Mouse (Mus musculus) cerebellum, postnatal 25 days (tissue): ENCODE measurements around the gene Eid3.
A peak's percentile ranks its signal among the peaks of the same experiment; 100 is the strongest.

ENCODE experiments used
- DNase-seq, 2 experiments: peaks; one replicate each; pipeline ENCODE4 v3.0.0; 2021; ENCODE audit warnings: mixed read lengths in 2 of 2

Gene Eid3

DNA sequence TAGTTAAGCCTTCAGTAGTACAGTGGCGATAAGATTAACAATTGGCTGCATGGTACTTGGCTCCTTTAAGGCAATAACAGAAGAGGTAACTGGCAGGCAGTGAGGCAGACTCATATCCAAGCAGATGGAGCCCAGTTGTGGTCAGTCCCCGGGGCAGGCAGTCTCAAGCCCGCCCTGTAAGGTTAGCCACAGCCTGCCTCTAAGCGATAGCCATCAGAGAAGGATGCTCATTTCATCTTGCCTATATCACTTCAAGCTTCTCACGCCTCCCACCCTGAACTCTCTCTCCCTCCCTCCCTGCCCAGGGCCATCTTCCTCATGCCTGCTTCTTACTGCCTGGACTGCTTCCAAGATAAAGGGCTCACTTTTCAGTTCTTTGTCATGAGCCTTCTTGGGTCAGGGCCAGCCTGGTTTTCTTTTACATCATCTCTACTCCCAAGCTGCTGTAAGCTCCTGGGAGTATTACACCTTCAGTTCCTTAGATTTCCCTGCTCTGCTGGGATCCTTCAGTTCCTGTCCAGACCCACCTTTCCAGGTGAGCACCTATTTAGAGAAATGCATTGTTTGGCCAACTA, 3.2 kb upstream of the Eid3 start:
- no peak for DNase-seq

DNA sequence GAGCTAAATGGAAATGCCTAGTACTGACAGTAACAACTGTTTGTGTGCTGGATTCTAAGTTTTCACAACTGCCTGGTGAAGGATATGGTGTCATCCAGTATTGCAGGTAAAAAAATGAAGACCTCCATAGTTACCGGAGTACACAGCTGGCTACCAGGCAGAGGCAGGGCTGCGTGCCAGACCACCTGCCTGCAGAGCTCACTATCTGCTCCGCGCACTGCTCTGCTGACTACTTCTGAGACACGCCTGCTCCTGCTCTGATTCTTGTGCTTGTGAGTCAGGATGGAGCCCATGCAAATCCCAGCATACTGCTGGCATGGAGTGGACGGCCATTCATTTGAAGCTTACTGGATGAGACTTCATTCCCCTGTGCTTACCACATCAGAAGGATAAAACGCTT, 2.6 kb upstream of the Eid3 start:
- DNase-seq: peak in 1 of 2 experiments; percentile 28

DNA sequence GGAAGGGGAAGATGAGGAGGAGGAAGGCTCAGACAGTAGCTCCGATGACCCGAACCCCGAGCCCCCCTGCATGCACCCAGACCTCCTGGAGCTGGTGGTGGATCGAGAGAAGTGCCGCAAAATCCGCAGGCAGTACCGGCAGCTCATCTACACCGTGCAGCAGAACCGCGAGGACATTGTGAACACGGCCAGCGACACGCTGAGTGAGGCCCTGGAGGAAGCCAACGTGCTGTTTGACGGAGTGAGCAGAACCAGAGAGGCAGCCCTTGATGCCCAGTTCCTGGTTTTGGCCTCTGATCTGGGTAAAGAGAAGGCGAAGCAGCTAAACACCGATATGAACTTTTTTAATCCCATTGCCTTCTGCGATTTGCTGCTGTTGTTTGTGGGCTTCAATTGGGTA, 406 bp downstream of the Eid3 start:
- DNase-seq: peak; percentile 29 to 44

DNA sequence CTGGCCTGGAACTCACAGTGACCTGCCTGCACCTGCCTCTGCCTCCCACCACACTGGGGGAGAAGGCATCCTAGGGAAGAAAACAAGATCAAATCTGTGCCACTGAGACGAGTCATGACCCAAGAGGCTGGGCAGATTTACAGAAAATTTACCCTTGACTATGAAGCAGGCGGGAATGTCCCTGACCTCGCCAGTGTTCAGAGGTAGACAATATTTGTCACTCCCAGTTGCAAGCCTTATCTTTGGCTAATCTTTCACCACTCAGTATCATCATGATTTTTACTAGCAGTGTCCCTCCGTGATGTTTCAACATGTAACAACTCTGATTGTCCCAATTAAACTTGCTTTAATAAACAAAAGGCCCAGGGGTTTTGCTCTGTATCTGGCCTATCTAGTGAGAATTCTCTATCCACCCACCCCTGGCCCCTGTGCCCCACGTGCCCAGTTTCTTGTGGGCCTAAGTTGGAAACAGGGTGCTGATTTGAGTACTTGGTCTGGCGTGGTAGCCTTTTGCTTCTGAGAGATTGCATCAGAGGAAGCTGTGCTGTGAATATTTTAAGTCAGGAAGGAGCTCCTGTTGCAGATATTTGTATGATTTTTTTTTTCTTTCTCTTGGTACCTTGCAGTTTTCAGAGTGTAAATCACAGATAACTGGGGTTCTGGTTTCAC, 2.1 kb downstream of the Eid3 start:
- no peak for DNase-seq

DNA sequence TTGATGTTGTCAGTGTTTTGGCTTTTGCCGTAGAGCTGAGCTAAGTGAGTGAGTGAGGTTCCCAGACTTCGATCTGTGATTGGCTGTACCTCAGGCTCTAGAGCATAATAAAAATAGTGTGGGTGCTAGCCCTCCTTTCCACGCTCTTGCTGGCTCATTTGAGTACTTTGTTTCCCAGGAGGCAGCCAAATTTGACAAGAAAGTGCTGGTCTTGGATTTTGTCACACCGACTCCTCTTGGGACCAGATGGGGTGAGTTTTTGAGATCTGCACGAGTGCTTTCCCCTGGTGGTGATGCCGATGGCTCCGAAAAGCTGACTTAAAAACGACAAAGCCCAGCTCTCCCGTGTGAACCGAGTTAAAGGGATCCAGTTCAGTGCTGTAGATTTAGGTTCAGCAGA, 9.0 kb downstream of the Eid3 start:
- no peak for DNase-seq

DNA sequence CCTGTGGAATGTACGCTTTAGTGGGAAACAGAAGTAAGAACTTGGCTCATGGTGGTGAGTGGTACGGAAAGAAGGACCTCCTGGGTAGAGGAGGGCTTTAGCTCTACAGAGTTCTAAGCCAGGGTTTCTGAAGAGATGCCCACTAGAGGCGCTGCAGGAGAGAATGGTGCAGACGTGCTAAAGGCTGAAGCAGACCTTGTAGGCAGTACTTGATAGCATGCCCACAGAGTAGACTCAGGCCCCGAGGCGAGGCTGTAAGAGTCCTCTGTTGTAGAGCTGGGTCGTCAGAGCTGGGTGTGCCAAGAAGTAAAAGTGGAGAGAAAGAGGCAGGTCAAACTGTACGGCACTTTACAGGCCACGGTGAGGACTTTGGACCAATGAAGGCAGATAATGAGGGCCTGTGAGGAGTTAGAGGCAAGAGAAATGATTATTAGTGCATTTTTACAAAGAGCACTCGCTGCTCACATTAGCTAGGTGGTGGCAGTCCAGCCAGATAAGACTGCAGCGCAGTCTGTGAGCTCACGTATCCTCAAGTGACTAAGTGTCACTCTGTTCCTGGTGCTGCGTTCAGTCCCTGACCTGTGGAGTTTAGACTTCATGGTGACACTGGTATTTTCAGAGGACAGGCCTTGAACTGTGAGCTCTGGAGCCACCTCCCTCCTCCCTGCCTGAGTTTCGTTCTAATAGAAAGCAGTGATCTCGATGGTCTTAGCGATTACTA, 9.8 kb downstream of the Eid3 start:
- peak in 1 of 2 experiments; percentile 51 for DNase-seq

DNA sequence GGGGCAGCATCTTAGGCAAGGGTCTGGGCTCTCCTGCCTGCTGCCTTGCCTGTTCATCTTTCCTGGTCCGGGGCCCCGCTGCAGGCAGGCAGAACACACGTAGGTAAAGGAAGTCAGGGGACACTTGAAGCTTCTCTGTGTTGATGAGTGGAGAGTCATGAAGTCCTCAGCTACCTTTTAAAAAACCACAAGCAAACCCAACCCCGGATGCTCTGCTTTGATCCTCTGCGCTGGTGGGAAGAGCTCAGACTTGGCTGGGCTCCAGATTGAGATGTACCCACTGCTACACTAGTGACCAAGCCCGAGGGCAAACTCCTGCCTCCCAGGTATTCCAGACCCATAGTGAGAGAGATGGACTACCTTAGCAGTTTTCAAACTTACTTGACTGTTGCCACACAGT, 20.9 kb downstream of the Eid3 start:
- no peak for DNase-seq

DNA sequence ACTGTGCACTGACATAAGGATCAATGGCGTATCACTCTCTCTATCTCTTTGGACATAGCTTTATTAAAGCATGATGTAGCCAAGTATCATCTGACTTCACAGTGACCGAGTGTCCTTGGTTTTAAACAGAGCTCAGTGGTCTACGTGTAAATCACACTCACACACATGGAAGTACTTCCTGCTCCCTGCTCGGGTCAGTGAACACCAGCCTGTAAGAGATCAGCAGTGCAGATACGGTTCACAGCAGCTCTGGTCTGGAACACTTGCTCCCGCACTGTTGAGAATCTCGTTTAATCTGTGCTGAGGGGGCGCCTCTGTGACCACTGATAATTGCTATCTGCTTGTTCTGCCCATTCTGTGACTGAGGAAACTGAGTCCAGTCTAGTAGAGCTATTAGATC, 22.1 kb downstream of the Eid3 start:
- no peak for DNase-seq

DNA sequence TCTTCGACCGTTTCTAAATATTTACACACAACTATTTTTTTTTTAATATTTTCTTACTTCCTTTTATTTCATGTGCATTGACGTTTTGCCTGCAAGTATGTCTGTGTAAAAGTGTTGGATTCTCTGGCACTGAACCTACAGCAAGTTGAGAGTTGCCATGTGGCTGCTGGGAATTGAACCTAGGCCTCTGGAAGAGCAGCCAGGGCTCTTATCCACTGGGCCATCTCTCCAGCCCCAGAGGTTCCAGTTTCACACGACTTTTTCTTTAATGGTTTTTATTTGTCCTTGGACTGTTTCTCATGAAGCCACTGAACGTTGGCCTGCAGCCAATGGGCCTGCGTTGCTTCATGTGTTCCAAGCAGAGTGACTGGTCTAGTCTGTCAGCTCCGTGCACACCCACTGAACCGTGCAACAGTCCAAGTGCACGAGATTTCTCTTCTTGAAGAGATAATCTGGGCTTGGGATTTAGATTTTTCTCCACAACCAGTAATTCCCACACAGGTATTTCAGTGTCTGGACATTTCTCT, 23.1 kb downstream of the Eid3 start:
- DNase-seq: peak in 1 of 2 experiments; percentile 55

DNA sequence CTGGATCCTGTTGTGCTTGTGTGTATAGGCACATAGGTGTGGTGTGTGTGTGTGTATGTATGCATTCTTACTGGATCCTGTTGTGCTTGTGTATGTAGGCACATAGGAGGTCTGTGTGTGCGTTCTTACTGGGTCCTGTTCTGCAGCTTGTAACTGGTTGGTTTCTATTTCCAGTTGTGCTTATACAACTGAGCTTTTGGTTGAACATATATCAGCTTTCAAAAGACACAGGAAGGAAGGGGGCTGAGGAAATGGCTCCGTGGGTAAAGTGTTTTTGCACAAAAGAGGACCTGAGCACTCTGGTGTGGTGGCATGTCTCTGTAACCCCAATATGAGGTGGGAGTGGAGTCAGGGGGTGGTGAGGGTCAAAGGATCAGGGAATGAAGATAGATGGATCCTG, 24.5 kb downstream of the Eid3 start:
- DNase-seq: no peak

DNA sequence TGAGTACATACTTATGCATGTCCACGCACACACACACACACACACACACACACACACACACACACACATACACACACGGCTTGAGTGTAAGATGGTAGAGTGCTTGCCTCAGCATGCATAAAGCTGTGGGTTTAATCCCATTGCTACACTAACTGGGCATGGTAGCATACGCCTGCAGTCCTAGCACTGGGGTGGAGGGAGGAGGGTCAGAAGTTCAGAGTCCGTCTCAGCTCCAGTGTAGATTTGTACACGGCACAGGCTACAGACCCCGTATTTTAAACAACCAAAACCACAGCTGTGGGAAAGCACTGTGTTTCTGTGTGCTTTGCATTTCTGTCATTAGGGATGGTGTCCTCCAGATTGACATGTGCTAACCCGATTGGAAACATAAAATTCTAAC, 25.0 kb downstream of the Eid3 start:
- no peak for DNase-seq

DNA sequence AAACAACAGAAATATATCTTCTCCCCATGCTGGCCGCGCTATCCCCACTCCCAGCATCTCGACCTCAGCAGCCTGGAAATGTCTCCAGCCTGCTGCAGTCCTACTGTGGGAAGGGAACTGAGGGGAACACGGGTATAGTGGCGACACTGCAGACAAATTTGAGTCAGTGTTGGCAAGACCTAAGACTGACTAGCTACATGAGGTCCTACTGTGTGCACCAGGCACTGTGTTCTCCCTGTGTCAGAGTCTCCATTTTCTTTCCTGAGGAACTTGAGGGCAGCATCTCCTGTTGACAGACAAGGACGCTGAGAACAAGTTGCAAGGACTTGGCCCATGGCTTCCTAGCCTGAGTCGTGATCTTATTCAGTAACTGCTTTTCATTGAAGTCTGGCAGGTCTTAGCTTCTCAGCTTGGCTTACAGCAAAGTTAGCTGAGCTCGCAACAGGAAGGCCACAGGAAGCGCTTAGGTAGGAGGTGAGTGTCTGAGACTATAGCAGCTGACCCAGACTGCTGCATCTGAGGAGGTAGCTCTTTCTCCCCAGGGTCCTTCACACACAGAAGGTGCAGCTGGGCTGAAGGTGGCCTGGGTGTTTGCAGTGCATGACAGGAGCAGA, 26.1 kb downstream of the Eid3 start:
- DNase-seq: no peak

DNA sequence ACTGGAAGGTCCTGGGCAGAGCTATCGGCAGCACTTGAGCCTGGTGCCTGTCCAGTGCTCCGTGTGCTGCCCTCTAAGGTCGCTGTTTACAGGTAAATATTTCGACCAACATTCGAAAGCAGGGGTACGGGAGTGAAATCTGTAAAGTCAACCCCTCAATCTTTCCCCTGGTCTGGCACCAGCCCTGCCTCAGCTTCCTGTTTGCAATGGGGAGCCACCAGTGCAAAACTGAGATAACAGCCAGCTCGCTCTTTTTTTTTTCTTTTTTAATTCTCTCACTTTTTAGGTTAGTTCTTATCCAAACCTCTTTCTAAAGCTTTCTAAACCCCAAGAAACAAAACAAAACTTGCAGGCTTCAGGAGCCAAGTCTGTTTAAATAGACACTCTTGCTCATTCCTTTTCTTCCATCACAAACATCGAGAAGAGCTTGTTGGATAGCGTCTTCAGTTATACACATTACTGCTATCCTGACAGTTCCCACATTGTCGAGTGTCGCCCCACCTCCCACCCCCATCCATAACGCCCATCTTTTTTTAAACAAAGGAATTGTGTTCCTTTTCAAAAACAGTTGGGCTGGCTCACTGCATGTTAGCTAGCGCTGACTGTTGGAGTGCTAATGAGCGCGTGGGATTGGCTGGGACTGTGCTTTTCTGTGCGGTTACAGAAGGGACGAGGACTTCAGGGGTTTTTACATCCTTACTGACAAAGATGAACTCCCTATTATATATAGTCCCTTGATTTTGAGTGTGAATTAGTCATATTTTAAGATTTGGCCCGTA, 27.6 kb downstream of the Eid3 start:
- no peak for DNase-seq

DNA sequence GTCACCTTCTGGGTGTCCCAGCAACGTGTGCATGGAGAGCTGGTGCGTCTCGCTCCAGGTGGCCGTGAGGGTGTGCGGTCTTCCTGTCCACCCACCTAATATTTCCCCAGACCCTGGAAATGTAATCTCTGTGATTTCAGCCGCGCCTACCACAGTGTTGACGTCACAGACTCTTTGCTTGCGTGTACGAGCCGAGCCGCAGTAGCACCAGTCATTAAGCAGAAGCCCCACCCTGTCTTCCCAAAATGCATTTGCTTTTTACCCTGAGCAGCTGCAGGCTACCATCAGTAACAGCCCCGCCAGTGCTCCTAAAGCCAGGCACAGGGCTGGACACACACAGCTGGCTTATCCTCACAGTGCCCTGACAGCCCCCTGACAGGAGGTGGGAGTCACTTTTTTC, 31.5 kb downstream of the Eid3 start:
- no peak for DNase-seq

DNA sequence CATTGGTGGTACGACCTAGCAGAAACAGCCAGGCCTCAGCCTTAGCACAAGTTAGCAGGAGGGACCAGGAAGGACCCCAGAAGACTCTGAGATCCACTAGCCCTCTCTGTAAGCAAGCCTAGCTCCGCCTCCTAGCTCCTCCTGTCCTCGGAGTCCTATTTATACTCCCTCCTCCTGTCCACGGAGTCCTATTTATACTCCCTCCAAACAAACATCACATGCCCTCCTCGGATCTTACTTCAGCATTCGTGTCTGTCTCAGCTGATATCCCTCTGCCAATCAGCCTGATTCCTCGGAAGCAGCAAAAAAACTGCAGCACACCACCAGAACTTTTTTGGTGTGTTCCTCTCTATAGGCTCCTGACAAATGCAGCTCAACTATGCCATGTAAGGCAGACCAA, 32.5 kb downstream of the Eid3 start:
- no peak for DNase-seq

DNA sequence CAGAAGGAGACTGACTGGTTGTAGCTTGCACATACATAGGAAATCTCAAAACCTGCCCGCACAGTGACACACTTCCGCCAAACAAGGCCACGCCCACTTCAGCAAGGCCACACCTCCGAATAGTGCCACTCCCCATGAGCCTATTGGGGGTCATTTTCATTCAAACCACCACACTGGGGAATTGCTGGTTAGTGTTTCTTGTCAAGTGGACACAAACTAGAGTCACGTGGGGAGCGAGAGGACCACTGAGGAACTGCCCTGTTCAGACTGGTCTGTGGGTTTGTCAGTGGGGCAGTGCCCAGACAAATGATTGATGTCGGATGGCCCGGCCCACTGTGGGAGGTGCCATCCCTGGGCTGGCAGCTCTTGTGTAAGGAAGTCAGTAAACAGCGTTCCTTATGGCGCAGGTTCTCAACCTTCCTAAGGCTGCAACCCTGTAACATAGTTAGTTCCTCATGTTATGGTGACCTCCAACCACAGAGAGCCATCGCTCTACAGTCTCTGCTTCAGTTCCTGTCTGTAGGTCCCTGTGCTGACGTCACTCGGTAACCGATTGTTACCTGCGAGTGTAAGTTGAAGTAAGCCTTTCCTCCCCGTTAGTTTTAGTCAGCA, 33.5 kb downstream of the Eid3 start:
- no peak for DNase-seq

DNA sequence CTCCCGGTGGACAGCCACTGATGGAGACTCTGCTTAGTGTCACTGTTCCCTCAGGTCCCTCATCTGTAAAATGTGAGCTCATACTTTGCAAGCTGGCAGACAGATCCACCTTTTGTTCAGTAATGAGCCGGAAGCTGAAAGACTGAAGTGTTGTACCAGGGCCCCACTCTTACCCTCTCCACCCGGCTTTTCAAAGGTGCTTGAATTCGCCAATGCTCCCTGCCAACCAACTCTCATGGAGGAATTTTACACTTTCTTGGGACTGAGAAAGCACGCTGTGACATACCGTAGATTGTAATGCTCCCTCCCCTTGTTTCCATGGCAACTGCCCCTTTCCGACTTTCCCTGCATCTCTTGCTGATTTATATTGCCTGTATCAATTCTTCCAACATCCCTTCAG, 34.1 kb downstream of the Eid3 start:
- DNase-seq: no peak

DNA sequence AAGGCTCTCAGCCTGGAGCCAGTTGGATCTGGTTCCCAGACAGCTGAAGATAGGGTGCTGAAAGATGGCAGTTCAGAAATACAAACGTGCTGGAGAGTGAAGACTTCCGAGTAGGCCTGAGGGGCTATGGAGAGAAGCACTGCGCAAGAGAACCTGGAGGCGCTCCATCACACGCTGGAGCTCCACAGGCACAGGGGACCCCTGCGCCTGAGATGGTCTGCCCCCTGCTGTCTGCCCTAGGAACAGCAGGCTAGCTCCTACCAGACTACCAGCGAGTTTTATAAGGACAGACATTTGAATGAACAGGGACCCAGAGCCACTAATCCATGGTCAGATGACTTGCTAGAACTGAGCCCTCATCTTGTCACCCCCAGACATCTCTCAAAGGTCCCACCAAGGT, 35.0 kb downstream of the Eid3 start:
- DNase-seq: peak; percentile 86 to 90

DNA sequence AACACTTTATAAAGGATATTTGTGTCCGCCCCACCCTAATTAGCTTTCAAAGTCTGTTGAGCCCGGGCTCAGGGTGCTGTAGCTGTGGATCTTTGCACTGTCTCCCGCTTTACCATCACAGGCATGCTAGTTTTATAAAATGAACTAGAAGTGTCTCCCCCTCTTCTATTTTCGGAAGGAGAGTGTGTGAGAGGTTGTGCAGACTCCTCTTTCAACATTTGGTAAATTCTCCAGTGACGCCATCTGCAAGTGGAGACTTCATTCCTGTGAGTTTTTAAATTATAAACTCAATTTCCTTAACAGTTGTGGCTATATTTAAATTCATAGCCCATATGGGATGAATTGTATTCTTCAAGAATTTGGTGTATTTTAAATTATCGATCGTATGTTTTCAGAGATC, 42.1 kb downstream of the Eid3 start:
- DNase-seq: no peak

DNA sequence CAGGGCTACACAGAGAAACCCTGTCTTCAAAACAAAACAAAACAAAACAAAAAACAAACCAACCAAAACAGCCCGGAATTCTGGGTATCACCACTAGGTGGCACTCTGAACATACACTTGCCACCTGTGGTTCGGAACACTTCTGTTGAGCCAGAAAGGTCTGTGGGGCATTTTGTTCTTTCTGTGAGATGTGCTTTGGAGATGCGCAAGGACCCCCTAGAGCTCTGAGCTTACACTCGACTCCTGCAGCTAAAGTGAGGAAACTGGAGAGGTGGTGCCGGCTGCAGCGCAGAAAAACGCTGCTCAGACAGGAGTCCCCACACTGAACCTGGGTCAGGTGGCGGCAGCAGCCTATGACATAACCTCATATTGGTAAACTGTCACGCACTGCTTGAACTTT, 43.0 kb downstream of the Eid3 start:
- peak; percentile 73 to 79 for DNase-seq

DNA sequence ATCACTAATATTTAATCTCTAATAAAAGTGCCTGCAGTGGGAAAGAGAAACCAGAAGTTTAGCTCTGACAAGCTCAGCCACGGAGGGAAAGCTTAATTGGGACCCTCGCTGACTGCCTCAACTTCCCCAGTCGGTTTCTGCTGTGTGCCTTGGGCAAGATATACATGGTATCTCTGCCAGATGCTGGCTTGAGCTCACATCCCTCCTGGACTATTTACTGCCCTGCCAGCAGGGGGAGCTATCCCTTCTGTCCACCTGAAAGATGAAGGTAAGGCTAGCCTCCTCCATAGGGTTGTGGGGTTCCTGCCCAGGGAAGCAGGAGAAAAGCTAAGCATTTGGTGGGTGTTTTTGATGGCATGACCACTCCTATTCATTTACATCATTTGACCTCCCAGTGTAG, 43.8 kb downstream of the Eid3 start:
- DNase-seq: peak in 1 of 2 experiments; percentile 29

DNA sequence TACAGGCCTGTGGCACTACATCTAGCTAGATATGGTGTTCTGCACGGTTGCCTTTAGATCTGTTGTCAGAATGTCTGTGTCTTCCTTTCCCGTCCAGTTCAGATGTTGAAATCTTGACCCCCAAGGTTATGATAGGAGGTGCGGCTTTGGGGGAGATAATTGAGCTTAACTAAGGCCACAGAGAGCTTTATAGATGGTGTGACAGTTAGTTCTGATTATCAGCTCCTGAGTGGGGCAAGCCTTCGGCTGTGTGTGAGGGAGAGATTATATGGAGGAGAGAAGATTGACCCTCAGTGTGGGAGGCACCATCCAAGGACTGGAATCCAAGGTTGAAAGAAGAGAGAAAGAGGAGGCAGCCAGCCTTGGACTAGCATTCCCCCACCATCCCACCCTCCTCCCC, 46.8 kb downstream of the Eid3 start:
- DNase-seq: no peak

DNA sequence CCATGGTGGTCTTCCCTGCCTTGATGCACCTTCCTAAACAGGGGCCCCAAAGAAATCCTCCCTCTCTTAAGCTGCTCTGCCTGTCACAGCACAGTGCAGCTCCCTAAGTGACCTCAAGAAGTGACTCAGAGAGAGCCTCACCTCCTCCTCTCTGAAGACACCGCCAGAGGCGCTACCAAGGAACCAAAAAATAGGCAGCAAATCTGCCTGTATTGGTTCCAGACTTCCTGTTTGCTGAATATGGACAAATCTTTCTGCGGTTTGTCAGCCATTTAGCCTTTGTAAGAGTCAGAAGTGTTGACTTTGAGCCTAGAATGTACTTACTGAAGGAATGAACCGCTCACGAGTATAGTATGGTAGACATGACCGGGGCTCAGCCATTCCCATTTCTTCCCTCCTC, 47.3 kb downstream of the Eid3 start:
- no peak for DNase-seq
